18 mouse cellular contexts compared by ENCODE assay signal in the genomic region with DNA sequence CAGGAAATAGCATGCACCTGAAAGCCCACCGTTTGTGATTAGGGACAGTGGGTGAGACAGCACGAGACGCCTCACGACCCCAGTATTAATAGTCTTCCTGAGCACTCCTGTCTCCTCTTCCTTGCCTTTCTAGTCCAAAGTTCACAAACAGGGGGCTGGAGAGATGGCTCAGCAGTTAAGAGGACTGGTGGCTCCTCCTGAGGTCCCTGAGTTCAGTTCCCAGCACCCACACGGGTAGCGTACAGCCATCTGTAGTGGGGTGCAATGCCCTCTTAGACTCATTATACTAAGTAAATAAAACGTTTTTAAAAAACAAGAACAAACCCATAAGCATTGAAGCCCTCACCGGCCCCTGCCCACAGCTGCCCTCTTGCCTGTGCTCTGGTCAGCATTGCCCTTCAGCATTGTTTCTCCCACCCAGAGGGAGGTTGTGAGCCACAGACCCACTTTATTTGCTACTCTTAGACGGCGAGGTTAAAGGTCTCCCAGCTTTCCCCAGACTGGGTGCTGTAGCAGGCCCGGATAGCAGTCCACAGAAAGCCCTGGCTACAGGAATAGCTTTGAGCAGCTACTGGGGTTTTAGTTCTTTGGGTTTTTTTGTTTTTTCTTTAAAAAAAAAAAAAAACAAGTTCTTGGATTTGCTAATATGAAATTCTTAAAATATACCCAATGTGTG. TPM values are rescaled to one million over a fixed set of nuclear protein-coding genes. Genes with fewer than 3 reads are reported as not detected.
A peak's percentile ranks its signal among the peaks of the same experiment; 100 is the strongest.
DNase-seq lines count a peak whose midpoint lies in the region; ATAC-seq and TF ChIP-seq lines count a peak whose summit lies in the region.
"Had no signal": no experiment of that assay in that cellular context is flagged by ENCODE, and none has a peak within 500 bp of the region (broad histone marks: within the 10 kb centered on the region; RNA-seq: fewer than 3 reads in every experiment).

No protein-coding gene starts in this region.

- no peaks in the 10 kb centered on the region for H3K9me3 ChIP-seq in liver, embryonic 14.5 days (ENCODE audit: control insufficient read depth, low read length)
- H3K9me3 ChIP-seq: embryonic facial prominence, embryonic 10.5 days; heart, embryonic 12.5 days; hindbrain, embryonic 15.5 days had no signal

- TF ChIP-seq POLR2A in heart, adult 2 months (IDR thresholded peaks at IDR 0.05; ENCODE audit: insufficient read depth, low read depth, low read length): no peak

- peaks cover 1% of the 10 kb centered on the region for H3K79me2 ChIP-seq in heart, adult 2 months (replicated peaks; ENCODE audit: control insufficient read depth, insufficient read depth, low read length)

- no peak for DNase-seq in heart, adult 2 months
- DNase-seq in heart, postnatal 10 days: no peak
- no peak for DNase-seq in liver, embryonic 14.5 days (ENCODE audit: low read depth in 3 of 3, low spot score in 3 of 3)
- DNase-seq in yolk sac, embryonic 10.5 days (ENCODE audit: low spot score): peak; percentile 54
- DNase-seq in retina, embryonic 14.5 days (ENCODE audit: low spot score): no peak
- DNase-seq: adrenal gland, postnatal 14 days; cerebellum, adult 2 months; cerebellum, postnatal 10 days; gastrocnemius, postnatal 10 days; heart, postnatal 36 days had no signal

- H3K4me2 ChIP-seq in liver, embryonic 14.5 days (ENCODE audit: low read depth): peak overlapping the region; percentile 6; the same call in 1 of the 2 replicates
- H3K4me2 ChIP-seq: heart, embryonic 12.5 days; hindbrain, embryonic 15.5 days had no signal

- H3K36me3 ChIP-seq in heart, adult 2 months (ENCODE audit: control insufficient read depth, insufficient read depth, low read length): peaks cover 17% of the 10 kb centered on the region
- H3K36me3 ChIP-seq in liver, embryonic 14.5 days (replicated peaks; ENCODE audit: control insufficient read depth, insufficient read depth, low read depth): peaks cover 8% of the 10 kb centered on the region; the same call in 1 of the 2 replicates
- H3K36me3 ChIP-seq: embryonic facial prominence, embryonic 10.5 days; hindbrain, embryonic 15.5 days had no signal

- H3K27ac ChIP-seq in heart, adult 2 months: peak overlapping the region; percentile 13
- peak overlapping the region; percentile 78 for H3K27ac ChIP-seq in brown adipose tissue, adult 24 weeks (replicated peaks; ENCODE audit: low read depth, low read length)
- no peak overlapping the region for H3K27ac ChIP-seq in liver, embryonic 14.5 days
- H3K27ac ChIP-seq: embryonic facial prominence, embryonic 10.5 days; hindbrain, embryonic 15.5 days had no signal

- TF ChIP-seq EP300 in heart, adult 2 months (IDR thresholded peaks at IDR 0.05; ENCODE audit: insufficient read depth, low read depth, low read length): no peak
- TF ChIP-seq EP300 in liver, embryonic 14.5 days (IDR thresholded peaks at IDR 0.05; ENCODE audit: low read depth): no peak

- H3K9ac ChIP-seq in heart, adult 2 months (ENCODE audit: low read depth, low read length): peak overlapping the region; percentile 49
- no peak overlapping the region for H3K9ac ChIP-seq in liver, embryonic 14.5 days (replicated peaks)
- H3K9ac ChIP-seq: heart, embryonic 12.5 days; hindbrain, embryonic 15.5 days had no signal

- H3K4me3 ChIP-seq in heart, adult 2 months: peak overlapping the region; percentile 55
- peak overlapping the region; percentile 50 for H3K4me3 ChIP-seq in brown adipose tissue, adult 24 weeks (ENCODE audit: insufficient read depth, low read depth, low read length)
- no peak overlapping the region for H3K4me3 ChIP-seq in liver, embryonic 14.5 days (ENCODE audit: insufficient read depth in 1 of 2, low read depth in 2 of 2, low read length in 2 of 2)
- H3K4me3 ChIP-seq: embryonic facial prominence, embryonic 10.5 days; heart, embryonic 12.5 days; hindbrain, embryonic 15.5 days had no signal

- intact Hi-C loops in heart, adult 2 months (cut with DNase I): no loop called here
- intact Hi-C loops in heart, postnatal 10 days (cut with DNase I): no loop called here

- no peaks in the 10 kb centered on the region for H3K27me3 ChIP-seq in heart, adult 2 months (ENCODE audit: control insufficient read depth, insufficient read depth, low read length)
- H3K27me3 ChIP-seq in liver, embryonic 14.5 days (ENCODE audit: control insufficient read depth, insufficient read depth, low read length): no peaks in the 10 kb centered on the region
- H3K27me3 ChIP-seq: CH12.LX; heart, embryonic 12.5 days; hindbrain, embryonic 15.5 days; Patski had no signal

- no peak for ATAC-seq in liver, embryonic 14.5 days (ENCODE audit: insufficient read depth)
- ATAC-seq: activated CD4-positive, CD25-positive, alpha-beta regulatory T cell, adult 4 months; forebrain, embryonic 14.5 days; Patski had no signal

- peaks cover 19% of the 10 kb centered on the region for H3K4me1 ChIP-seq in heart, adult 2 months (ENCODE audit: control insufficient read depth, insufficient read depth, low read length)
- peaks cover 23% of the 10 kb centered on the region for H3K4me1 ChIP-seq in brown adipose tissue, adult 24 weeks (ENCODE audit: control insufficient read depth, insufficient read depth, insufficient read length, low read length)
- H3K4me1 ChIP-seq in liver, embryonic 14.5 days (replicated peaks; ENCODE audit: control insufficient read depth in 2 of 2, insufficient read depth in 2 of 2, low read length in 1 of 2): peaks cover 32 to 54% of the 10 kb centered on the region in 2 experiments
- H3K4me1 ChIP-seq: hindbrain, embryonic 15.5 days had no signal

- TF ChIP-seq CTCF in heart, adult 2 months (IDR thresholded peaks at IDR 0.05): no peak
- no peak for TF ChIP-seq CTCF in liver, embryonic 14.5 days (IDR thresholded peaks at IDR 0.05; ENCODE audit: low read depth)

- 63% methylated on average over 11 of the region's 11 CpGs for WGBS in heart, adult 2 months
- WGBS in liver, embryonic 14.5 days (ENCODE audit: insufficient replicate concordance): 79% methylated on average over 11 of the region's 11 CpGs

RNA-seq across cellular contexts. Expression of a gene that starts 22.8 kb away (rescaled TPM):
- total RNA-seq in heart, adult 2 months (2021): 100 to 1,000 TPM; 774 to 911 TPM
- polyA plus RNA-seq in heart, adult 2 months (2012; rRNA removed): 330 and 577 TPM in 2 replicates
- total RNA-seq in heart, postnatal 10 days (2021): 100 to 1,000 TPM; 855 to 861 TPM
- 734 and 1,073 TPM in 2 replicates for polyA plus RNA-seq in brown adipose tissue, adult 24 weeks (2012; ENCODE audit: insufficient read depth, insufficient read length, missing spikeins)
- 27.5 and 39.4 TPM in 2 replicates for polyA plus RNA-seq in liver, embryonic 14.5 days (2012; rRNA removed)
- polyA plus RNA-seq in liver, embryonic 14.5 days (2014; fragmentation: Nextera tagmentation; extraction: Ambion mirVana): 64.2 and 73.7 TPM in 2 replicates

RNA-seq across cellular contexts. Expression of a gene that starts 58.2 kb away (rescaled TPM):
- under 1 TPM; 0.30 to 0.73 TPM for total RNA-seq in heart, adult 2 months (2021)
- polyA plus RNA-seq in heart, adult 2 months (2012; rRNA removed): 0.21 and 0.50 TPM in 2 replicates
- total RNA-seq in heart, postnatal 10 days (2021): 1 to 10 TPM; 3.0 to 4.6 TPM
- polyA plus RNA-seq in brown adipose tissue, adult 24 weeks (2012; ENCODE audit: insufficient read depth, insufficient read length, missing spikeins): not detected in 2 replicates
- 4.6 and 8.9 TPM in 2 replicates for polyA plus RNA-seq in liver, embryonic 14.5 days (2012; rRNA removed)
- 16.5 and 16.6 TPM in 2 replicates for polyA plus RNA-seq in liver, embryonic 14.5 days (2014; fragmentation: Nextera tagmentation; extraction: Ambion mirVana)

Comparison
In these comparisons a context has a peak if more than half of its experiments do, and no peak if none do; other contexts are left out.
1. H3K4me3 ChIP-seq: peak in heart, adult 2 months (single experiment) and brown adipose tissue, adult 24 weeks (single experiment); none in liver, embryonic 14.5 days (0 of 2).